Mouse (Mus musculus) right cerebral cortex, postnatal 25 days (tissue): Measurements from ENCODE around the gene Irf6.

Source experiments
- DNase-seq: peaks from one replicate; pipeline ENCODE4 v3.0.0; 2022

Irf6 gene

DNA sequence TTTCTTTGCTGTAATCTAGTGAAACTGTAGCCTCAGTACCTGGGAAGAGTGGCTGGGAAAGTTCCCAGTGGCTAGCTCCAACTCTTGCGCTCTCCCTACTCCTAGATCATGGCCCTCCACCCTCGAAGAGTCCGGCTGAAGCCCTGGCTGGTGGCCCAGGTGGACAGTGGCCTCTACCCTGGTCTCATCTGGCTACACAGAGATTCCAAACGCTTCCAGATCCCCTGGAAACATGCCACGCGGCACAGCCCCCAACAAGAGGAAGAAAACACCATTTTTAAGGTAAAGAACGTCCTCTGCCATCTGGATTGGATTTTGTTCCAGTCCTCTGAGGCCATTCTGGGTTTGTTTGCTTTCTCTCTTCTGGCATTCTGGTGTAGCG is 4.2 kb downstream of the Irf6 start:
- no peak for DNase-seq

DNA sequence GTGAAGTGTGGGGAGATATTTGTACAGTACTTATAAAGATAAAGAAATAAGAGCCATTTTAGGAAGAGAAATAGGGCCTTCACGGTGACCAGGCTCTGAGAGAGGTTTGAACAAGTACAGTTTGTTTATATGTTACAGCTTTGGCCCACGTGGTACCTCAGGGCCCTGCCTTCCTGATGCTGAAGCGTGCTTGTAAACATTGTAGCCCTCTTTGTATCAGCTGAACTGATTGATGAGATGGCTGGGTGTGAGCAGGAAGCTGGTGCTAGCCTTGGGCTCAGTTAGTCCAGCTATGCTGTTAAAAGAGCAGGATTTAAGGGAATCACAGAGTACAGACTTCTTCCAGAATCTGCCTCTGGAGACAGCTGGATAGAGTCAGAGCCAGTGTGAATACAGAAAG is 6.3 kb downstream of the Irf6 start:
- DNase-seq = no peak

DNA sequence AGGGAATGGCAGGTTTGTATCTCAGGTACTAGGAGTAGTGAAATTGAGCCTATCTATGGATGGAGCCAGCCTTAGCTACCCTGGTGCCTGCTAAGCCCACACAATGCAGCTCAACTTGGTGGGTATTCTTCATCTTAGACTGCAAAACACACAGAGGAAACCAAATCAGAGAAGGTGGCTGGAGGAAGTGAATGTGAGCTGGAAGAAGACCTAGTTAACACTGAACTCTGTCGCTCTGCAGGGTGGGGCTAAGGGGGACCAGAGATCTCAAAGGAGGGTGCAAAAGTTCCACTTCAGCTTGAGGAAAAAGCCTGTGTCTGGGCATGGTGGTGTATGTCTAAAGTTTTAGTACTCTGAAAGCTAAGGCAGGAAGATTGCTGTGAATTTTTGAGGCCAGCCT is 6.7 kb downstream of the Irf6 start:
- no peak for DNase-seq

DNA sequence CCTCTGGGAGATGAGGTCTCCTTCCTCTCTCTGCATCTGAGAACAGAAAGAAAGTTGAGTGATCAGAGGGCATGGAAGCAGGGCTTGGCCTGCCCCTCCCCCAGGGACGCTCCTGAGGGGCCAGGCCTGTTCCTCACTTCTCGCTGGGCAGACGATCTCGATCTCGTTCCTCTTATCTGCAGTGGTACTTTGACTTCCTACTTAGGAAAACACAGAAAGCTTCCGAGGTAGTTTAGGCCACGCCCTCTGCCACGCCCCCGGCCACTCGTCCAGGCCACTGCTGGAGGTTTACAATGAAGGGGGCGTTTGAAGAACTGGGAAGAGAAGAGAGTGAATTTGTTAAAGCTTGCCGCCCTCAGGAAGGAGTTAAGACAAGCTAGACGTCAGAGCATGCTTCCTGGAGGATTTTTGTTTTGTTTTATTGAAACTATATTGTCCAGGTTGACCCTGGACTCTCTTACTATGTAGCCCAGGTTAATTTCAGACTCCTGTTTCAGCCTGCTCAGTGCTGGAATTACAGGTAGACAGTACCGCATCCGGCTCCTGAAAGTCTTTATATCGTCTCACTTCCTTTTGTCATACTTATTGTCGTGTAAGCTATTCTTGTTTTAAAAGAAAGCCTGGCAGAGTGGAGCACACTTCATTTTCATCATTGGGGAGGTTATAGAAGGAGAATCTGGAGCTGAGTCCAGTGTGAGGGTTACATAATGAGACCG is 7.6 kb downstream of the Irf6 start:
- DNase-seq = no peak

DNA sequence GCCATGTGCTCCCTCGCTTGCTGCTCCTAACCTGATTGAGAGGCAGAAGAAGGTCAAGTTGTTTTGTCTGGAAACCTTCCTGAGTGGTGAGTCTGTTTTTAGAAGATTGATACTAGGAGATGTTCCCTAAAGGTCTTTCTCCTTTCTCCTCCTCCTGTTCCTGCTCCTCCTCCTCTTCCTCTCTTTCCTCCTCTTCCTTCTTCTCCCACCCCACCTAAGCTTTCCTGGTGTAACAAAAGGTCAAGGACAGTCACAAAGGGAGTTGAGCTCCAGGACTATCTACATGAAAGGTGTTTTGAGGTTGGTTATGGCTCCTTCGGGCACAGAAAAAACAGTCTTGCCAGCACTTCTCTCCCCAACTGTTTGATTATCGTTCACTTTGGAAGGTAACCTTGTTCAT is 14.8 kb downstream of the Irf6 start, which contains the start of gene A130010J15Rik:
TSS of gene A130010J15Rik (plus strand) at position 301 of the 400 bp plus-strand sequence.
- DNase-seq = no peak

DNA sequence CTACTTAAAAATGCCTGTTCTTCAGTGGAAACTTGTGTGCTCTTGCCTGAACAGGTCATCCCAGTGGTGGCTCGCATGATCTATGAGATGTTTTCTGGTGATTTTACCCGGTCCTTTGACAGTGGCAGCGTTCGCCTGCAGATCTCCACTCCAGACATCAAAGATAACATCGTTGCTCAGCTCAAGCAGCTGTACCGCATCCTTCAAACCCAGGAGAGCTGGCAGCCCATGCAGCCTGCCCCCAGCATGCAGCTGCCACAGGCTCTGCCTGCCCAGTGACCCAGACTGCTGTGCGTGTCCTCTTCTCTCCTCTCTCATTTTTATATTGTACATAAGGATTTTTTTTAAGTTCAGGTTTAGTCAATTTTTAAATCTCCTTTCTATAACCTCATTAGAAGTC is 16.3 kb downstream of the Irf6 start:
- no peak for DNase-seq

DNA sequence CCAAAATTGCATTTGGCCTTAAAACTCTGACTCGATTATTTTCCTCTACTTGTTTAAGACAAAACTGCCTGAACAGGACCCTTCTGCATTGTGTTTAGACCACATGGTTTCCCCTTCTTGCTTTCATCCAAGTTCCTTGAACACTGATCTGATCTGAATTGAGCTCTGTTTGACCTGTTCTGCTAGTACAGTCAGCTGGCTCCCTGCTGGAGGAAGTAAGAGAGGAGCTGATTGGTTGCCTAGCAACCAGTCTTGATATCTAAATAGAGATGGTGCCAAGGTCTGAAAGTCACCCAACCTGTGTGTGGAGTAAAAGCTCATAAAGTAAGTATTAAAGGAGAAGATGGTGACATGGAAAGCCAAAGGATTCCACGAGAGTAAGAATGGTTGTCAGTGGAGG is 16.9 kb downstream of the Irf6 start:
- DNase-seq = no peak

DNA sequence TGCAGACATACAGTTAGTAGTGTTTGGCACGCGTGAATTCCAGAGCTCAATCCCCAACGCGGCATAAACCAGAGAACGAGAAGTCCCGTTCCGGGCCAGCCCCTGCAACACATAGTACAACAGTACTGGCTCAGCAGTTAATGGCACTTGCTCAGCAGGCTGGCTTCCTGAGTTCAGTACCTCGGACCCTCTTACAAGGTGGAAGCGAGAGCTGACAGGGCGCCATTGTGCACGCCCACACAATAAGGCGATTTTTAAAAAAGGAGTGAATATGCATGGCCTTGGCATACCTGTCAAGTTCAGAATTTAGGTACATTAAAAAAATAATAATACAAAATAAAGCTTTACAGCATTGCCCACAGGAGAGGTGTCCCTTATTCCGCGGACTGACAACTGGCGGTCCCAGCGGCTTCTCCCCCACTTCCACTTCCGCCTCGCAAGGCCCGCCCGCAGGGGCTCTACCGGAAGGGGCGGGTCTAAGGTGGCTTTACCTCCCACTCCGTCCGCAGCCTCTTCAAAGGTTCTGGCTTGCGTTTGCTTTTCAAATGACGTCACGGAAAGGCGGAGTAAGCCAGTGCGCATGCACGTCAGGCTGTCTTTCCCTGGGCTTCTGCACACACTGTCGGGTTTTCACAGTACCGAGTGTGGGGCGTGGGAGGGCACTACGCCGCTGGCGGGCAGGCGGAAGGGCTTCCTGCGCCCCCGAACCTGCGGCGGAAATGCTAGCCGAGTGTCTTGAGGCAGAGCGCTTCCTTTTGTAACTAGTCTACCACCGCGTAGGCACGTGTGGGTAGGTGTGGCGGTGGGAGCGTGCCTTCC is 20.3 kb downstream of the Irf6 start:
- peak; percentile 95 for DNase-seq

DNA sequence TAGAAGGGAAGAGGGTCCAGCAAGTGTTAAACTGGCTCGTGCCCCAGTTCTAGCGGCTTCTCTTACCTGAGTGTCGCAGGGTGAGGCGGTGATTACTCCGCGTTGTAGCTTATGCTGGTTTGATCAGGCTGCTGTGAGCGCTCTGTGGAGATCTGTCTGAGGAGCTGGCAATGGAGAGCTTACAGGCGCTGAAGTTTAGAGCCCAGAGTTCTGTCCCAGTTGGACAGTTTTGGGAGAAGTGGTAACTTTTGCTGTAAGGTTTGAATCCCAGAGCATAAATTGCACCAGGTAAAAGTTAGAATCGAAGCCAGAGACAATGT is 20.9 kb downstream of the Irf6 start:
- no peak for DNase-seq

DNA sequence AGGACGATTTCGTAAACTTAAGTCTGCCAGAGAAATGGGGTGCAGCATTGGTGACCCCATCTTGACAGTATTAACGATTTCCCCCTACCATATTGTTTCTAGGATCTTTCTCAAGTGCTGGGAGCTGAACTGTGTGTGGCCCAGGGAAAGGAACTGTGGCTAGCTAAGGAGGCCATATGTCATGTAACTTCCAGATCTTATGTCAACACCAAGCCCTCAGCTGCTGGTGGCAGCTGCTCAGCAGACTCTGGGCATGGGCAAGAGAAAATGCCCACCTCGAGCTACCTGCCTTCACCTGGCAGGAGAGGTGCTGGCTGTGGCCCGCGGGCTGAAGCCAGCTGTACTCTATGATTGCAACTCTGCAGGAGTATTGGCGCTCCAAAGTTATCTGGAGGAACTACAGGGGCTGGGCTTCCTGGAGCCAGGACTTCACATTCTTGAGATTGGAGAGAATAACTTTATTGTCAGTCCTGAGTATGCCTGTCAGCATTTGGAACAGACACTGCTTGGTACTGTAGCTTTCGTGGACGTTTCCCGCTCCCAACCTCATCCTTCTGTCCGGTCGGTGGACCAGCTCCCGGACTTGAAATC is 21.3 kb downstream of the Irf6 start:
- no peak for DNase-seq

DNA sequence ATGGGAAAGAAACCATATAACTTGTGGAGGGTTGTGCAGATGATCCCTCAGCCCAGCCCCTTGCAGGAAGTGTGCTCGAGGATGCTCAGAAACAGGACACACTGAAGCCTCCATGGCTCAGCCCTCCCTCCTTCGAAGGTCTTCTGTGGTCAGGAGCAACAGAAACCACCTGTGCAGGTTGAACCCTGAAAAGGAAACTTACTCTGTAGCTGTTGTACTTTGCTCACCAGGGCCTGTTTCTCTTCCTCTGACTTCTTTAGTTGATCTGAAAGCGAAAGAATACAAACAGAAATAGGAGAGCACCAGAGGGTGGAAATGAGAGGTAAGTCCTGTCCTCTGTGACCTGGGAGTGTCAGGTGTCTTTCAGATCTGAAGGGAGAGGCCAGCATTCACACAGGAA is 28.2 kb downstream of the Irf6 start:
- no peak for DNase-seq

DNA sequence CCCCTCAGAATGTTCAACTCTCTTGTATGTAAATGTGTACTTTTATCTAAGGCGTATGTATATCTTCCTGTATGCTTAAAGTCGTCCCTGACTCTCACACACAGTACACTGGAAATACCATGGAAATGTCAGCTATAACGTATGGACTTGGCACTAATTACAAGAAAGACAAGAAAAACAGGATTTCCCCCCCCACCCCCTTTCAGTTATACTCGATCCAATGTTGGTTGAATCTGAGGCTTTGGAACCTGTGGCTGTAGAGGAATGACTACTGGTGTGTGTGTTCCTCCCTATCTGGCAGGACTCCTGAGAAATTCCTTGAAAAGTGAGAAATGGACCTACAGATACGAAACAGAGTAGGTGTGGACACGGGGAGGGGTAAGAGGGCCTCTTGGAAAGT is 35.3 kb downstream of the Irf6 start:
- DNase-seq = no peak

DNA sequence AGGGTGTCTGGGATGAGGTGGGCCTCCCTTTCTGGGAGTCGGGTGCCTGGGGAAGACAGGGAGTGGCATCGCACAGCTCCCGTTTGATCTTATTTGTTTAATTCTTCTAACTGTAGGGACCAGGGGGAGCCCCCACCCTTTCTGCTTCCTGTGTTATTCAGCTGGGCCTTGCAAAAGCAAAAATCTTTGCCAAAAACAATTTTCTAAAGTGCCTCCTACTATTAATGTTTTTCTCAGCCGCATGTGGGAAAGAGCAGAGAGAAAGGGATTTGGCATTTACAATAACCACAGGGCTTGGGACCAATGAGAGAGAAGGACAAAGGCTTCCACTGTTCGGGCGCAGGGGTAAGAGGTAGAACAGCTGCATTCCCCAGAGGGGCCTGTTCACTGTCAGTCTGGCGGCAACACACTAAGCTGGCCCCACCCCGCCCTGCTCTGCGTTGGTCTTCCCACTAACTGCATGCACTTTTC is 36.3 kb downstream of the Irf6 start:
- peak; percentile 26 for DNase-seq

DNA sequence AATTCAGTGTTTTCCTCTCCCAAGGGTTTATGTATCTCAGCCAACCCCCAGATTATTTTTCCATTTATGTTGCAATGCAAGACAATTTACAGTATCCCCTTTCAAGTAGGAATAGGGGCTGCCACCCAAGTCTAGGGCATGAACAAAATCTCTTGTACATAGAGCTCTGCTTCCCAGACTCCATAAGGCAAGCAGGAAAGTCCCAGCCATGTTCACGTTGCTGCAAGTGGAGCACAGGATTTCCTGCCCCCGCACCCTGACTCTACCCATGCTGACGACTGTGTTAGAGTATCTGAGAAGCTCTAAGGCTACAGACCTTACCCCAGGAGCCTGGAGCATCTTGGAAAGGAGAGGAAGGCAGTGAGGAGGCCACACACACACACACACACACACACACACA is 36.9 kb downstream of the Irf6 start:
- DNase-seq = no peak

DNA sequence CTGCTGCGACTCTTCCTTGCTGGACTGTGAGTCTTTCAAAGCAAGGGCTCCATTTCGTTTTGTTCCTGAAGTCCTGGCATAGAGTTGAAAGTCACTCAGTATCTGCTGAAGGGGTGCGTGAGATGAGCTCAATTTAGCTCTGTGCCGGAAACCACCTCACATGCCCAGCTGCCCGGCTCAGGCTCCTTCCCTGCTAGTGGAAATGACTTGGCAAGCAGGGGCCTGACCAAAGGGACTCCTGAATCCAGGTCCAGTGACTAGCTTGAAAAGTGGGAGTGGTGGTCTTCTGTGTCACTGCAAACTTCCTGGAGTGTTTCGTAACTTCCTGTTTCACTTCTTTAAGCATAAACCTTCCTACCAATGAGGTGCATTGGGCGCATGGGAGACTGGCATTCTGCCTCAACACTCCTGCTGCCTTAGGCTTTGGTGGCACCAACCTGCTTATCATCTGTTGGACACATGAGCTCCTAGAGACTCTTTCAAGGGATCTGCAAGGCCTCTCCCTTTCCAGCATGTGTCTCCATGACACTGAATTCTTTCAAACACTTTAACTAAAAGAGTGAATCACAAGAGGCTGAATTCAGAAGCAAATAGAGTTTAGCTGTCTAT is 38.9 kb downstream of the Irf6 start:
- no peak for DNase-seq

DNA sequence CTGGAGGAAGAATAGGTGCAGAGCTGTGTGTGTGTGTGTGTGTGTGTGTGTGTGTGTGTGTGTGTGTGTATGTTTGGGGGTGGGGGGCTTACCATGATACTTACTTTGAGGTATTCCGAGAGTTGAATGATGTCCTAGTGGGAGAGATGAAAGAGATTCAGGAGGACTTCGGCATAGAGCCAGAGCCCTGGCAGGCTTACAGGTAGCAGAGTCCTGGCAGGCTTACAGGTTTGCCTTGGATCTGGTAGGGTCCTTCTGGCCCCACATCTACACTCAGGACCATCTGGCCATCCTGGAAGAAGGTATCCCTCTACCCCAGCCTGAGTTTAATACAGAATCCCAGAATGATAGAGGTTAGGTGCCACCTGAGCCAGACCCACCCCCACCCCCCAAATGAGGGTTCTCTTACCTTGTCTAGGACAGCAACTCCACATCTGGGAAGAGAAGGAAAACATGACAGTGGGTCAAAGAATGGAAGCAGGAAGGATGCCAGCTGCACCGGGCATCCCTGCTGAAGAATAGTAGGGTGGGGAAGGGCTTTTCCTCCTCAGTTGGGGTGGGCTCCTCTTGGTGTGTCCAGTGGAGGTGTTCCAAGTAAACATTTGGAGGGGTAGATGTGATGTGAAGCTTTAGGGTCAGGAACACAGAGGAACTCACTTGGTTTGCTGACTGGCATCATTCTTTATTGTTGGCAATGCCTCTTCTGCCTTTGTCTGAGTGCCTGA is 41.7 kb downstream of the Irf6 start:
- DNase-seq = no peak

DNA sequence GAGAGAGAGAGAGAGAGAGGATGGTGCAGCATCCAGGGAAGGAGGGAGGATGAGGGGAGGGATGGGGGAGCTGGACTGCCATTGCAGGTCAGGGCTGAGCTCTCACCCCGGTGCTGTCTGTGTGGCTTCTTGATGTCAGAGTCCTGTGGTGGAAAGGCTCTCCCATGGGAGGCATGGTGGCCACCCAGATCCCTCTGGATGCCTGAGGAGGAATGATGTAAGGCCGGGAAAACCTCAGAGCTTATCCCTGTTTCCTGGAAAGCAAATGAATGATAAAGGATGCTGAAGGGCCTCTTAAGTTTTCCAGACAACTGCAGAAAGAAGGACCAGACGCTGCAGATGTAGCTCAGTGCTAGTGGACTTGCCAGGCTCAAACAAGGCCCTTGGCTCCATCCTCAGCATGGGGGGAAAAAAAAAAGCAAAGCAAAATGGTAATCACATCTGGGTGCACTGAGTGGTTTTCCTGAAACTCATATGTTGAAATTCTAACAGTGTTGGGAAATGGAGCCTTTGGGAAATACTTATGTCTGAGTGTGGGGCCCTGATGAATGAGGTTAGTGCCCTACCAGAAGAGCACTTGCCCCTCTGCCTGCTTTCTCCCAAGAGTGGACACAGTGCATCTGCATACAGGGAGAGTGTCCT is 42.4 kb downstream of the Irf6 start:
- DNase-seq = no peak

DNA sequence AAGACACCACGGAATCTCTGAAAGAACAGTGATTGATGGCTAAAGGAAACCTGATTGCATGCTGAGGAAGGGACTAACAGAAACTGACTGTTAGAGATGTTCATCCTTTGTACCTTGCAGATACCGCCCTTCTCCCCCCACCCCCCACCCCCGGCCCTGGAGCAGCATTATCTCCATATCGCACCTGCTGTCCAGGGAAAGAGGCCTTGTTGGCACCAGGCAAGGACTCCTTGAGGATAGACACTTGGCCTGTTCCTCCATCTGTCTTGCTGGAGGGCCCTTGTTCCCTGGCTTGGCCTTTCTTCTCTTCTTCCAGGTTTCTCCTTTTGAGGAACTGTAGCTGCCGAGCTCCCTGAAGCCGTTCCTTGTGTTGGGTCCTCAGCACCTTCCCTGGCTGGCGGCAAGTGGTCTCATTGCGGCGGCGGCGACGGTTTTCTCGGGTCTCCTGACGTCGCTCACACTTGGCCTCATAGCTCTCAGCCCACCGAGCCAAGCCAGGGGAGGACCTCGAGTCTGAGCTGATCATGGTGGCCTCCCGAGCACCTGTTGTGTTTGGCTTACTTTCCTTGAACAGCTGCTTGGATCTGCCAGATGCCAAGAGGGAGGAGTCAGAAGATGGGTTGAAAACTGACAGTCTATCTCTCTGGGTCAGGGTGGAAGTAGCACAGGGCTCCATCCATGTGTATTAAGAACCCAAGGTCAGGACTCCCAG is 44.7 kb downstream of the Irf6 start:
- no peak for DNase-seq

DNA sequence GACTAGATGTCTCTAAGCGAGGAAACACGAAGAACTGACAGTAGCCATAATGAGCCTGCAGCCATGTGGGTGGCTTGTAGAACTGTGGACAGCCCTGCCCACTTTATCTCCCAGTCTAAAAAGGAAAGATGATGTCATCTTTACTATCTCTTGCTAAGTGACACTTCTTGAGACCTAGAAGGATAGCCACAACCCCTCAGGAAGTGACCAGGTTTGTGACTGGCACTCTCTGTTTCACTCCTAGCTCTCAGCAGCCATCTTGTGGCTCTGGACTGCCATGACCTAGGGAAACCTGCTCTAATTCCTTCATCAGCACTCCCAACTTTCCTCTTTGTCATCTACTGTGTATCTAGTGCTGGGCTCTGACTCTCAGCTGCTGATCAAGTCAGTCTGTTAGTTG is 45.4 kb downstream of the Irf6 start:
- no peak for DNase-seq

DNA sequence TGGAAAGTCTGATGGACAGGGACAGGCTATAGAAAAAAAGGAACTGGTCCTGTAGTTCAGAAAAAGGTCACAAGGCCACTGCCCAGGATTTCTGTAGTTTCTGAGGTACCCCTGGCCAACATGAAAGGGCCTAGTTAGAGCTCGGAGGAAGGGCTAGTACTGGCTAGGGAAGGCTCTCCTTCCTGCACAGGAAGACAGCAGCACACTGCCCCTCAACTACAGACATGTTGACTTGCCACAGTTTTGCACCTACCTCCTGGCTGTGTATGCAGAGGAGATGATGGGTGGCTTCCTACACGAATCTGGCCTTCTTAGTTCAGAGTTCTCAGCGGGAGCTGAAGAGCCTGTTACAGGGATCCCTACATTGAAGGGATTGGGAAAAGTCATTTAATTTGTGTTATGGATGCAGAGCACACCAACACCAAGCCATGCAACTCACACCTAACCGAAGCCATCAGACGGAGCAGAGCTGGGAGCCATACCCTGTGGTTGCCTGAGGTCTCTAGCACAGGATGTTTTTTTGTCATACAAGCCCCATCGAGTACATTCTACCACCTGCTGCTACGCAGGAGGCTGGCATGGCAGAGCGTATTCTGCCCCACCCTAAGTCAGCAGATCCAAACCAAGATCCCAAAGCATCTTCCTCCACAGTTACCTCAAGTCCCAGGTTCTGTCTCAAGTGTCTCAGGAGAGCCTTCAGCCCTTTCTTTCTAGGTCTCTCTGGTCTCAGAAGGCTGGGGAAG is 47.9 kb downstream of the Irf6 start:
- DNase-seq = no peak

DNA sequence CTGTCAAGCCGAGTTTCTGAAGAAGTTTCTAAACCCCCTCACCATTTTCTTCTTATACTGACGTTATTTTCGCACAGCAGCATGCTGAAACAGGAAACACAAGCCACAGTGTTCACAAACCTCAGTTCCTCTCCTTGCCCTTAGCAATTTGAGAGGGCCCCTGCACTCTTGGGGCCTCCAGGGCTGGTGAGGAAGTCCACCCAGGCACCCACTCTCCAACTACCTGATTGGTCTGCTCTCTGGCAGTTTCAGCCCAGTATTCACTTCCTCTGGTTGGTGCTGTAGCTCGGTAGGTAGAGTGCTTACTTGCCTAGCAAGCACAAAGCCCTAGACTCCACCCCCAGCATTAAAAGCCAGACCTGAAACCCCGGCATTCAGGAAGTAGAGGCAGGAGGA is 48.5 kb downstream of the Irf6 start, which contains the start of gene Traf3ip3:
TSS of gene Traf3ip3 (minus strand) at position 321 of the 396 bp plus-strand sequence.
- DNase-seq = no peak
